Mouse (Mus musculus) liver, embryonic 12.5 days (tissue): Measurements from ENCODE around the gene Arl3. TPM values are rescaled to one million over a fixed set of nuclear protein-coding genes. Genes with fewer than 3 reads are reported as not detected.

Experiments used
- ATAC-seq: fragments of 200-750 bp; cut with Nextera tagmentation; 2 replicates; pipeline ENCODE4 v1.8.0; 2017; ENCODE audit warnings: moderate number of reproducible peaks, mild to moderate bottlenecking, moderate library complexity
- H3K27ac ChIP-seq: fragments of 300-500 bp; sonication (generic); 2 replicates; pipeline ENCODE4 v1.5.1; 2016; ENCODE audit warnings: mild to moderate bottlenecking
- H3K27me3 ChIP-seq: fragments of 300-500 bp; sonication (generic); replicated peaks from 2 replicates; pipeline ENCODE4 v1.6.1; 2016; ENCODE audit warnings: mild to moderate bottlenecking, moderate library complexity
- H3K36me3 ChIP-seq: fragments of 300-500 bp; sonication (generic); 2 replicates; pipeline ENCODE4 v1.6.1; 2016; ENCODE audit warnings: mild to moderate bottlenecking, moderate library complexity
- H3K4me1 ChIP-seq: fragments of 300-500 bp; sonication (generic); 2 replicates; pipeline ENCODE4 v1.6.1; 2016
- H3K4me2 ChIP-seq: fragments of 300-500 bp; sonication (generic); 2 replicates; pipeline ENCODE4 v1.6.1; 2016; ENCODE audit warnings: mild to moderate bottlenecking, moderate library complexity
- H3K4me3 ChIP-seq: fragments of 300-500 bp; sonication (generic); 2 replicates; pipeline ENCODE4 v1.5.1; 2016; ENCODE audit warnings: mild to moderate bottlenecking, moderate library complexity
- H3K9ac ChIP-seq: fragments of 300-500 bp; sonication (generic); 2 replicates; pipeline ENCODE4 v1.6.1; 2016; ENCODE audit warnings: mild to moderate bottlenecking, moderate library complexity
- H3K9me3 ChIP-seq: fragments of 300-500 bp; sonication (generic); replicated peaks from 2 replicates; pipeline ENCODE4 v1.6.1; 2016; ENCODE audit warnings: mild to moderate bottlenecking, moderate library complexity
- WGBS: fragments of 180-500 bp; shearing (Covaris S2); methylation state at CpG from one replicate; pipeline ENCODE4 v1.1.7; 2016; ENCODE audit not compliant: insufficient replicate concordance; 5-methylcytosine and 5-hydroxymethylcytosine counted together
- polyA plus RNA-seq: library from polyadenylated mRNA; unstranded; fragments of >200 nt; fragmentation: Nextera tagmentation; extraction: Ambion mirVana; gene quantifications from 2 replicates; pipeline ENCODE4 v1.2.1, GENCODE M21; 2016

Arl3 gene
- polyA plus RNA-seq, 1 experiment from 2014 or later: 37.2 TPM

DNA sequence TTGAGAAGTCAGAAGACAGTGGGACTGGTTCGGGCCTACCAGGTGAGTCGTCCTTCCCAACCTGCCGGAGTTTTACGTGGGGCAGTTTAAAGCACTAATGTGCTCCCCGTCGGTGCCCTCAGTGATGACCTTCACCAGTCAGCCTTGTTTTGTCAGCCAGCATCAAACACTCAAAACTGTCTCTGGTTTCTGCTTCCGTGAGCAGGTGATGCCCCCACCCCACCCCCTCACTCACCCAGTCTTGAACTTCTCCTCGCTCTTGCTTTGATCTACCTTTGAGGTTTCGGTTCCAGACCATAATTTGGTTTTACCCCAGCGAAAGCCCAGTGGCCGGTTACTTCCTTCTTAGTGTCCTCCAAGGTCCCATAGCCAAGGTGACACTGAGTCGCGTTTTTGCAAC is 33.7 kb upstream of the Arl3 start:
- Histone ChIP-seq H3K4me2 (no peak overlapping the region), H3K36me3 (peaks cover 49% of the 10 kb centered on the region), H3K4me1 (peaks cover 51% of the 10 kb centered on the region), H3K27ac (no peak overlapping the region), H3K9ac (no peak overlapping the region), H3K4me3 (no peak overlapping the region), H3K27me3 (no peaks in the 10 kb centered on the region), H3K9me3 (no peaks in the 10 kb centered on the region)
- 80% methylated on average over 13 of the region's 13 CpGs for WGBS
- ATAC-seq: no peak

DNA sequence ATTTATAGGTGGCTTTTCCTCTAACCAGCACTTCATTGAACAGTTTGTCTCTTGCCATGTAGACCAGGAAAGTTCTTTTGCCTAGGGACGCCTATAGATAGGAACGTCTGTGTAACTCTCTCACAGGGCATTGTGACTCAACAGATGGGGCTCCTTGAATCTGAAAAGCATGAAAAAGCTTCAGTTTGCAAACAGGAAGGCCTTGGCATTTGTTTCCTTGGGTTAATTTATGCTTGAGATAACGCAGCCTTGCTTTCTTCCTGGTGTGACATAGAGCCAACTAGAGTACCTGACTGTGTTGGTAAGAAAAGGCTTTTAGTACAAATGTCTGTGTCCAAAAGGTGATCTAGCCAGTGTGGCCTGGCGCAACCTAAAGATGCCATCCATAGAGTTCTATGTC is 29.4 kb upstream of the Arl3 start:
- Histone ChIP-seq H3K27me3 (no peaks in the 10 kb centered on the region), H3K4me1 (peaks cover 54% of the 10 kb centered on the region), H3K4me2 (no peak overlapping the region), H3K9me3 (no peaks in the 10 kb centered on the region), H3K4me3 (no peak overlapping the region), H3K27ac (no peak overlapping the region), H3K9ac (no peak overlapping the region), H3K36me3 (peaks cover 36% of the 10 kb centered on the region)
- 73% methylated on average over 4 of the region's 4 CpGs for WGBS
- no peak for ATAC-seq

GRCm38 (mm10) chr19:46601491-46601890 is 28.5 kb upstream of the Arl3 start:
- peak overlapping the region; percentile 41 for H3K4me2 ChIP-seq
- H3K27ac ChIP-seq: peak overlapping the region; percentile 57
- no peaks in the 10 kb centered on the region for H3K27me3 ChIP-seq
- ATAC-seq: no peak
- H3K36me3 ChIP-seq: peaks cover 31% of the 10 kb centered on the region
- no peaks in the 10 kb centered on the region for H3K9me3 ChIP-seq
- no peak overlapping the region for H3K9ac ChIP-seq
- peak overlapping the region; percentile 4; the same call in 1 of the 2 replicates for H3K4me3 ChIP-seq
- H3K4me1 ChIP-seq: peaks cover 46% of the 10 kb centered on the region
- WGBS: 60% methylated on average over 14 of the region's 14 CpGs

- WGBS: 58% methylated on average over 4 of the region's 4 CpGs
- Histone ChIP-seq H3K27ac (0 out of 2 replicates have a peak overlapping the region, but pooled peaks have one; percentile 57), H3K9ac (peak overlapping the region; percentile 89; the same call in 1 of the 2 replicates), H3K4me1 (peaks cover 43% of the 10 kb centered on the region), H3K36me3 (peaks cover 30% of the 10 kb centered on the region; the same call in 1 of the 2 replicates), H3K9me3 (no peaks in the 10 kb centered on the region), H3K4me3 (peak overlapping the region; percentile 99; the same call in 1 of the 2 replicates), H3K27me3 (no peaks in the 10 kb centered on the region), H3K4me2 (peak overlapping the region; percentile 95)
- no peak for ATAC-seq
Observed at GRCm38 (mm10) chr19:46600371-46600770, 27.4 kb upstream of the Arl3 start.

DNA sequence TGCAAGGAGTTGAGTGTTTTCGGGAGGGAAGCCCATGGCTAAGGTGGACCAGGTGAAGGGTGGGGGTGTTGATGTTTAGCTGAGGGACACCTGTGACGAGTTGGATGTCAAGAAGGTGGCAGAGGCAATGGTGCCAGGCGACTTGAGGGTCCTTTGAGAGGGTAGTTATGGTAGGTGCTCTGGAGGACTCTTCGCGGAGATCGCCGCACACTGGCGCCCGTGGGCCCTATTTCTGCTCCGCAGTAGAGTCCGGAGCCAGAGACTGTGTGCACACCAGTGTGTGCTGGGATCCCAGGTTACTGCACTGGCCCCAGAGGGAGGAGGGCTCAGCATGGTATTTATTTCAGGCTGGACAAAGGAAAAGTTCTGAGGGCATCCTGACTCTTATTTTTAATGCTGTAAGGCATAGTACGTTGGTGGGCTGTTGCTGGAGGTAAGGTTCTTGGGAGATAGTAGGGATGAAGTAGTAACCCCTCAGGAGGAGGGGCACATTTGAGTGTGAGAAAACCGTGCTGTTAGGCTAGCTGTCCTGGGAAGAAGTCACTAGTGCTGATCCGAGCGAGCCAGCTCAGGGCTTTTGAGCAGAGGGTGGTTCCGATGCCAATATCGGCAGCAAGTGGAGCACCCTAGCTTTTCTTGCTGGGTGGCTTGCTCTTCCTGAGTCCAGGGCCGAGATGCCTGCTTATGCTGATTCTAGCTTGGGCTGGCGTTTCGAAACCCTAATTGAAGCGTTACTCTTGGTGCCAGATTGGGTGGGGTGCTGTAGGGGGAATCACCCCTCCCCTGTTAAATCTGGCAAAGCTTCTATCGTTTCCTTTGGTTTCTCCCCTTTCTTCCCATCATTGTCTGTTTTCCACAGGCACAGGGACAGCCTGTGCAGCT is 26.6 kb upstream of the Arl3 start:
- WGBS: 14% methylated on average over 22 of the region's 22 CpGs
- ATAC-seq: no peak

DNA sequence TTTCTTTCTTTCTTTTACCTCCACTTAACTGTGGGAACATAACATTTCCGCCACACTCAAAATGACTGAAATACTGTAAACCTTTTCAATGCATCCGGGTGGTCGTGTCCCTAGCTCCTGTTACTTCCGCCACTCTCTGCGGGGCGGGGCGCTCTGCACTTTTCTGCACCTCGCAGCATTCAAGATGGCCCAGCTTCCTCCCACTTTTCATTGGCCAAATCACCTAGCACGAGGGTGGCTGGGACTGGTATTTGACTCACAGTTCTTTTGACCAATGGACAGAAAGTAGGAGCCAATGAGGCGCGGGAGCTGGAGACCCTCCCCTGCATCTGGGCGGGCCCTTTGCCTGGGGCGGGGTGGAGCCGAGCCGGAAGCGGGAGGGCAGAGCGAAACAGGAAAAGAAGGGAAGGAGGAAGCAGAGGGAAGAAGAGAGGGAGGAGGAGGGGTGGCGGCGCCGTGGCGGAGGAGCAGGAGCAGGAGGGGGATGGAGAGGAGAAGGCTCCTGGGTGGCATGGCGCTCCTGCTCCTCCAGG is 25.8 kb upstream of the Arl3 start, which contains the start of gene Wbp1l:
Wbp1l (plus strand) TSS at position 365 of the 533 bp plus-strand sequence.
- peak within 1 kb of the TSS; percentile 95 for H3K4me2 ChIP-seq
- H3K27me3 ChIP-seq: no peaks in the 10 kb centered on the region
- peak within 1 kb of the TSS; percentile 99 for H3K4me3 ChIP-seq
- no peaks in the 10 kb centered on the region for H3K9me3 ChIP-seq
- ATAC-seq: peak; percentile 99
- peaks cover 43% of the 10 kb centered on the region for H3K4me1 ChIP-seq
- peak within 1 kb of the TSS; percentile 89 for H3K9ac ChIP-seq
- 0% methylated on average over 22 of the region's 22 CpGs for WGBS
- peaks cover 36% of the 10 kb centered on the region for H3K36me3 ChIP-seq
- H3K27ac ChIP-seq: peak within 1 kb of the TSS; percentile 80

More for the DNA sequence above, 26.6 kb upstream of the Arl3 start:
- Histone ChIP-seq H3K4me2 (peak overlapping the region; percentile 95), H3K27ac (peak overlapping the region; percentile 80), H3K4me3 (peak overlapping the region; percentile 99), H3K4me1 (peaks cover 43% of the 10 kb centered on the region), H3K9me3 (no peaks in the 10 kb centered on the region), H3K36me3 (peaks cover 38% of the 10 kb centered on the region), H3K27me3 (no peaks in the 10 kb centered on the region), H3K9ac (peak overlapping the region; percentile 89)

DNA sequence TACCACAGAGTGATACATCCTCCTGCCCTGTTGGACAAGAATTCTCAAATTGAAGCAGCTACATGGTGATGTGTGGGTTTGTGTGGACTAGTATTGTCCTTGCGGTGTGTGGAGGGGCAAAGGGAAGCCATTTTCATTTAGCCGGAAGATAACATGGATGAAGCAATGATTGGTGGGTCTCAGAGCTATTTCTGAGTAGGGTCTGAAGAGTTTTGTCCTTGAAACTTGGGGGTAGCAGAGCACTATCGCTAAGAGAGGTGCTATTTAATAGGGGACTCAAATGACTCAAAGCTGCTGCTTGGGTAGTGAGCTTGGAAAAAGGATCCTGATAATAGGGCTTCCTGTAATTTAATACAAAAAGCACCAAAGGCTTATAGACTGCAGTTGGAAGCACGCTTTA is 25.2 kb upstream of the Arl3 start:
- peaks cover 43% of the 10 kb centered on the region for H3K4me1 ChIP-seq
- H3K27ac ChIP-seq: no peak overlapping the region
- no peaks in the 10 kb centered on the region for H3K27me3 ChIP-seq
- no peak for ATAC-seq
- H3K9ac ChIP-seq: no peak overlapping the region
- H3K9me3 ChIP-seq: no peaks in the 10 kb centered on the region
- peaks cover 36% of the 10 kb centered on the region for H3K36me3 ChIP-seq
- H3K4me3 ChIP-seq: peak overlapping the region; percentile 99
- peak overlapping the region; percentile 95 for H3K4me2 ChIP-seq
- WGBS: 79% methylated on average over 4 of the region's 4 CpGs

DNA sequence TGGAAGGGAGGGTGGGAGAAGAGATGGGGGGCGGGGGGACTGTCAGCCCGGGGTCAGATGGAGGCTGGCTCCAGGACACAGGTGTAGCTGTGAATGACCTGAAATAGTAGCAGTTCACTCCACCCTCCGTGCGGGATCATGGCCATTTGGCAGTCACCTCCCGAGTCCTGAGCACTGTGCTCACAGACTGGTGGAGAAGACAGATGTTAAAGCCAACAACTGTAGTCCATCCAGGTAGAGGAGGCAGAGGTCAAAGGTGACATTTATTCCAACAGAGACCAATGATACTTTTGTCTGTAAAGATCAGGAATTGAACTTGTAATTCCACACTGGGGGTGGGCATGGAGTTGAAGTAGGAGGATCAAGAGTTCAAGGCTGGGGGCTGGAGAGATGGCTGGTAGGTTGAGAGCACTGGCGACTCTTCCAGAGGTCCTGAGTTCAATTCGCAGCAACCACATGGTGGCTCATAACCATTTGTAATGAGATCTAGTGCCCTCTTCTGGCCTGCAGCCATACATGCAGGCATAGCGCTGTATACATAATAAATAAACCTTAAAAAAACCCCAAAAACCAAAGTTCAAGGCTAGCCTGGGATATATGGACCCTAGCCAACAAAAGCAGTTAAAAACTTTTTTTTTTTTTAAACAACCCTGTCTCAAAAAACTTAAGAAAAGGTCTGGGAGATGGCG is 19.9 kb upstream of the Arl3 start:
- 84% methylated on average over 9 of the region's 9 CpGs for WGBS
- H3K27me3 ChIP-seq: no peaks in the 10 kb centered on the region
- H3K36me3 ChIP-seq: peaks cover 78% of the 10 kb centered on the region
- no peak overlapping the region for H3K4me2 ChIP-seq
- no peak; the same call in 1 of the 2 replicates for ATAC-seq
- no peak overlapping the region for H3K4me3 ChIP-seq
- peaks cover under 1% of the 10 kb centered on the region for H3K4me1 ChIP-seq
- H3K27ac ChIP-seq: no peak overlapping the region
- no peaks in the 10 kb centered on the region for H3K9me3 ChIP-seq
- no peak overlapping the region for H3K9ac ChIP-seq

DNA sequence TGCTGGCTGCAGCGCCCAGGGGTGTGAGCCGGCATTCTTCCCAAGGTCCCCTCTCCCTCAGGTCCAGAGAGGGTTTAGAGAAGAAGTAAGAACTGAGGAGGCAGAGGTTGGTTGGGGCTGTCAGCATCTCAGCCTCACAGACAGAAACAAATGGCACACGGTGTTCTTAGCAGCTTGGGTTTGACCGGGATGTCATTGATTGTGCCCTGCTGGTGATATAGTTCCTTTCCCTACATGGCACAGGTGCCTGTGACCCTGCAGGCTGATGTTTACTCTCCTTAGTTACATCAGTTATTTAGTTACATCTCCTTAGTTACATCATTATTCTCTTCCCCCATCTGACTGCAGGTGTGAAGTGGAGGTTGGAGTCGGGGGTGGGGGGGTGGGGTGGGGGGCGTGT is 18.6 kb upstream of the Arl3 start:
- no peaks in the 10 kb centered on the region for H3K9me3 ChIP-seq
- H3K36me3 ChIP-seq: peaks cover 78% of the 10 kb centered on the region
- no peaks in the 10 kb centered on the region for H3K4me1 ChIP-seq
- no peak overlapping the region for H3K4me2 ChIP-seq
- no peak overlapping the region for H3K9ac ChIP-seq
- 67% methylated on average over 6 of the region's 6 CpGs for WGBS
- no peaks in the 10 kb centered on the region for H3K27me3 ChIP-seq
- no peak overlapping the region for H3K4me3 ChIP-seq
- no peak overlapping the region for H3K27ac ChIP-seq
- no peak for ATAC-seq

GRCm38 (mm10) chr19:46587823-46588508 is 15.0 kb upstream of the Arl3 start:
- no peaks in the 10 kb centered on the region for H3K4me1 ChIP-seq
- no peak overlapping the region for H3K4me3 ChIP-seq
- no peak overlapping the region for H3K4me2 ChIP-seq
- H3K9me3 ChIP-seq: no peaks in the 10 kb centered on the region
- 60% methylated on average over 13 of the region's 13 CpGs for WGBS
- H3K9ac ChIP-seq: no peak overlapping the region
- no peak overlapping the region for H3K27ac ChIP-seq
- H3K27me3 ChIP-seq: no peaks in the 10 kb centered on the region
- ATAC-seq: 0 out of 2 replicates have a peak, but pooled peaks have one; percentile 25
- peaks cover 70% of the 10 kb centered on the region for H3K36me3 ChIP-seq

GRCm38 (mm10) chr19:46575196-46575595 is 2.2 kb upstream of the Arl3 start:
- no peaks in the 10 kb centered on the region for H3K27me3 ChIP-seq
- peaks cover 47% of the 10 kb centered on the region for H3K4me1 ChIP-seq
- 42% methylated on average over 4 of the region's 4 CpGs for WGBS
- no peak overlapping the region for H3K4me3 ChIP-seq
- H3K9me3 ChIP-seq: no peaks in the 10 kb centered on the region
- peak overlapping the region; percentile 23; the same call in 1 of the 2 replicates for H3K9ac ChIP-seq
- no peak for ATAC-seq
- no peaks in the 10 kb centered on the region for H3K36me3 ChIP-seq
- H3K27ac ChIP-seq: peak overlapping the region; percentile 70
- peak overlapping the region; percentile 94 for H3K4me2 ChIP-seq
